14 mouse cellular contexts compared by ENCODE assay signal in genomic region chr3:97334618-97335017, GRCm38 (mm10). TPM values are rescaled to one million over a fixed set of nuclear protein-coding genes. Genes with fewer than 3 reads are reported as not detected.
DNase-seq lines count a peak whose midpoint lies in the region; ATAC-seq and TF ChIP-seq lines count a peak whose summit lies in the region.
"Had no signal": no experiment of that assay in that cellular context is flagged by ENCODE, and none has a peak within 500 bp of the region (broad histone marks: within the 10 kb centered on the region; RNA-seq: fewer than 3 reads in every experiment).

No protein-coding gene starts in this region.

- H3K27ac ChIP-seq in forebrain, embryonic 16.5 days (ENCODE audit: low read length), result no peak overlapping the region
- no peak overlapping the region for H3K27ac ChIP-seq in limb, embryonic 14.5 days (replicated peaks; ENCODE audit: low read depth, low read length)
- H3K27ac ChIP-seq: heart, embryonic 13.5 days had no signal

- H3K27me3 ChIP-seq in forebrain, embryonic 16.5 days (replicated peaks; ENCODE audit: control insufficient read depth, insufficient read depth, low read length), result no peaks in the 10 kb centered on the region
- H3K27me3 ChIP-seq in limb, embryonic 14.5 days (ENCODE audit: control insufficient read depth, insufficient read depth, low read length), result no peaks in the 10 kb centered on the region
- H3K27me3 ChIP-seq: heart, embryonic 13.5 days; limb, embryonic 12.5 days had no signal

- WGBS in forebrain, embryonic 16.5 days, result 35% methylated on average over 9 of the region's 9 CpGs
- 28% methylated on average over 9 of the region's 9 CpGs for WGBS in limb, embryonic 14.5 days

- no peak overlapping the region for H3K4me3 ChIP-seq in forebrain, embryonic 16.5 days (replicated peaks; ENCODE audit: low read length)
- no peak overlapping the region for H3K4me3 ChIP-seq in limb, embryonic 14.5 days (replicated peaks; ENCODE audit: low read length)
- H3K4me3 ChIP-seq: heart, embryonic 13.5 days; limb, embryonic 12.5 days had no signal

- intact Hi-C loops in left cerebral cortex, postnatal 4 days (cut with DNase I), result loop anchor here (5.0 to 10.0 kb wide), 4 partner anchors 110 to 397 kb away; no protein-coding TSS in a partner anchor

- no peak overlapping the region for H3K4me2 ChIP-seq in forebrain, embryonic 16.5 days (ENCODE audit: low read length)
- no peak overlapping the region for H3K4me2 ChIP-seq in limb, embryonic 14.5 days (replicated peaks; ENCODE audit: low read depth, low read length, severe bottlenecking)
- H3K4me2 ChIP-seq: heart, embryonic 13.5 days; limb, embryonic 12.5 days had no signal

- H3K9me3 ChIP-seq in forebrain, embryonic 16.5 days (ENCODE audit: control insufficient read depth, low read length), result no peaks in the 10 kb centered on the region
- no peaks in the 10 kb centered on the region for H3K9me3 ChIP-seq in limb, embryonic 14.5 days (ENCODE audit: control insufficient read depth, low read length)
- H3K9me3 ChIP-seq: heart, embryonic 13.5 days; limb, embryonic 12.5 days had no signal

- DNase-seq in cerebellum, postnatal 10 days, result peak; percentile 35 to 39
- no peak for DNase-seq in cerebellum, adult 11-12 months
- DNase-seq in left cerebral cortex, postnatal 4 days, result peak; percentile 26
- DNase-seq in left cerebral cortex, adult 18-20 months (ENCODE audit: low spot score in 2 of 2), result no peak
- DNase-seq in limb, embryonic 14.5 days (ENCODE audit: low spot score), result peak; percentile 56
- DNase-seq in Muller cell, postnatal 12 days (ENCODE audit: inconsistent ontology term), result no peak
- DNase-seq in spleen, adult 18-20 months, result no peak
- DNase-seq: cerebellum, postnatal 14 days; gastrocnemius, postnatal 14 days; kidney, postnatal 36 days; thymus, adult 18-20 months had no signal

- TF ChIP-seq POLR2A in limb, embryonic 14.5 days (IDR thresholded peaks at IDR 0.05; ENCODE audit: borderline replicate concordance, extremely low read depth, insufficient read depth, insufficient read length), result no peak

- H3K4me1 ChIP-seq in forebrain, embryonic 16.5 days (replicated peaks; ENCODE audit: control insufficient read depth, insufficient read depth, low read length), result peaks cover 11% of the 10 kb centered on the region
- H3K4me1 ChIP-seq in limb, embryonic 14.5 days (ENCODE audit: control insufficient read depth, insufficient read depth, low read length), result peaks cover 30% of the 10 kb centered on the region

- peak; percentile 51 for ATAC-seq in forebrain, embryonic 16.5 days
- ATAC-seq in limb, embryonic 14.5 days (ENCODE audit: low FRiP score, low read depth), result peak; percentile 56; the same call in 1 of the 2 replicates

- H3K36me3 ChIP-seq in forebrain, embryonic 16.5 days (ENCODE audit: control insufficient read depth, insufficient read depth), result no peaks in the 10 kb centered on the region
- H3K36me3 ChIP-seq in limb, embryonic 14.5 days (ENCODE audit: control insufficient read depth, insufficient read depth, low read length), result no peaks in the 10 kb centered on the region
- H3K36me3 ChIP-seq: heart, embryonic 13.5 days; limb, embryonic 12.5 days had no signal

- no peak overlapping the region for H3K9ac ChIP-seq in forebrain, embryonic 16.5 days (replicated peaks; ENCODE audit: low read depth, low read length)
- no peak overlapping the region for H3K9ac ChIP-seq in limb, embryonic 14.5 days (ENCODE audit: low read depth, low read length, severe bottlenecking)
- H3K9ac ChIP-seq: heart, embryonic 13.5 days; limb, embryonic 12.5 days had no signal

RNA-seq across cellular contexts. Expression of gene Bcl9, which starts 36.9 kb away (rescaled TPM):
- 100 to 1,000 TPM; 106 to 107 TPM for total RNA-seq in left cerebral cortex, postnatal 4 days (2021)
- 10 to 100 TPM; 52.1 to 58.1 TPM for total RNA-seq in left cerebral cortex, adult 18-20 months (2021)
- polyA plus RNA-seq in forebrain, embryonic 16.5 days (2015; fragmentation: Nextera tagmentation; extraction: Ambion mirVana), result 102 and 109 TPM in 2 replicates
- polyA plus RNA-seq in limb, embryonic 14.5 days (2012; rRNA removed), result 47.6 and 57.0 TPM in 2 replicates
- polyA plus RNA-seq in limb, embryonic 14.5 days (2014; fragmentation: Nextera tagmentation; extraction: Ambion mirVana), result 54.3 and 60.3 TPM in 2 replicates

Comparison
In these comparisons a context has a peak if more than half of its experiments do, and no peak if none do; other contexts are left out.
1. DNase-seq: peak in cerebellum, postnatal 10 days (2 of 2), left cerebral cortex, postnatal 4 days (single experiment) and limb, embryonic 14.5 days (single experiment); none in cerebellum, adult 11-12 months (single experiment), left cerebral cortex, adult 18-20 months (0 of 2), Muller cell, postnatal 12 days (single experiment) and spleen, adult 18-20 months (0 of 2).